Mouse (Mus musculus) macrophage (primary cell): ENCODE data around the gene Rrm1. TPM values are rescaled to one million over a fixed set of nuclear protein-coding genes. Genes with fewer than 3 reads are reported as not detected.

Experiments
- polyA plus RNA-seq: library from polyadenylated mRNA; stranded (reverse); fragments of 250-400 nt; gene quantifications from 3 replicates; pipeline ENCODE4 v1.2.4, GENCODE M21; 2018; ENCODE audit warnings: inconsistent platforms

Rrm1 gene
- polyA plus RNA-seq, 1 experiment from 2014 or later: 64.3 TPM

Other genes starting within 250 kb of the Rrm1 start
- gene Nup98, start 231.5 kb upstream of the Rrm1 start, polyA plus RNA-seq: 30.0 to 31.7 TPM (median 30.9 TPM) in 3 replicates
- gene Pgap2, start 231.5 kb upstream of the Rrm1 start, polyA plus RNA-seq: 35.9 to 98.6 TPM (median 72.6 TPM) in 3 replicates
- gene Rhog, start 185.6 kb upstream of the Rrm1 start, polyA plus RNA-seq: 307 to 396 TPM (median 393 TPM) in 3 replicates
- gene Stim1, start 173.9 kb upstream of the Rrm1 start, polyA plus RNA-seq: 32.9 to 38.1 TPM (median 35.0 TPM) in 3 replicates
- not detected in 3 replicates for gene Olfr543, start 40.0 kb downstream of the Rrm1 start, polyA plus RNA-seq
- not detected in 3 replicates for gene Olfr544, start 46.6 kb downstream of the Rrm1 start, polyA plus RNA-seq
- gene Olfr545, start 57.9 kb downstream of the Rrm1 start, polyA plus RNA-seq: not detected in 3 replicates
- not detected in 3 replicates for gene Olfr547, start 93.1 kb downstream of the Rrm1 start, polyA plus RNA-seq
- not detected in 3 replicates for gene Olfr548-ps1, start 99.2 kb downstream of the Rrm1 start, polyA plus RNA-seq
- gene Olfr549, start 108.2 kb downstream of the Rrm1 start, polyA plus RNA-seq: not detected in 3 replicates
- 31.3 to 44.4 TPM (median 44.4 TPM) in 3 replicates for gene Trim21, start 123.8 kb downstream of the Rrm1 start, polyA plus RNA-seq
- not detected in 3 replicates for gene Olfr550, start 129.7 kb downstream of the Rrm1 start, polyA plus RNA-seq
- not detected in 3 replicates for gene Olfr551, start 150.2 kb downstream of the Rrm1 start, polyA plus RNA-seq
- gene Olfr552, start 156.1 kb downstream of the Rrm1 start, polyA plus RNA-seq: not detected in 3 replicates
- gene Olfr553, start 176.5 kb downstream of the Rrm1 start, polyA plus RNA-seq: not detected in 3 replicates
- not detected in 3 replicates for gene Olfr554, start 196.7 kb downstream of the Rrm1 start, polyA plus RNA-seq
- not detected in 3 replicates for gene Olfr555, start 217.1 kb downstream of the Rrm1 start, polyA plus RNA-seq
- not detected in 3 replicates for gene Olfr556, start 223.2 kb downstream of the Rrm1 start, polyA plus RNA-seq
- 2.3 to 3.3 TPM (median 2.8 TPM) in 3 replicates for gene Trim68, start 245.6 kb downstream of the Rrm1 start, polyA plus RNA-seq